Mouse (Mus musculus): Measurements from ENCODE around the gene Mef2a.

DNA sequence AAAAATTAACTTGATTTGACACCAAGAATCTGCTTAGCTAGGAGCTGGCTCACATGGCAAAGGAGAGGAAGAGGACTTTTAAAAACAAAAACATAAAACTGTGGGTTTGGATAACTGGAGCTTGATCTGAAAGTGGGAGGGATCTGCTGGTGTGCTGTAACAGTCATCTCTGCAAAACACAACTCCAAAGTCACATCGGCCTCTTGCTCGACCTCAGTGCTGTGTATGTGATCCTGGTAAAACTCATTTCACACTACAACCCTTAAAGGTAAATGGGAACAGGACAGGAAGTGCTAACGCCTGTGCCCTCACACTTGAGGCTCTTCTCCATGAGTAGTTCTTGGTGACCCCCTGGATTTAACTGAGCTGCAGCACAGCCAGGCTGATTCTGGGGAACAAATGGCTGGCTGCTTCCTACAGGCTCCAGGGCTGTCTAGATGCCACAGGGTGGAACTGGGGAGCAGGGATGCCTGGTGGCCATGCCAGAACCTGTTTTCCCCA lies 142.0 kb downstream of the Mef2a start:
- TF ChIP-seq POLR2A (IDR thresholded peaks at IDR 0.05; ENCODE audit: borderline replicate concordance, control insufficient read depth, low read depth, low read length) (no peak), CTCF (IDR thresholded peaks at IDR 0.05; ENCODE audit: control insufficient read depth, insufficient read depth, low read length) (no peak)

Data from bone marrow, adult 2 months (tissue).